Mouse (Mus musculus) olfactory bulb, adult 2 months (tissue): ENCODE results near the gene Clec4e.
"Not testable (repeated sequence)": the region's sequence is repeated elsewhere in the genome, so short reads cannot be mapped to it uniquely, and the experiment has no call there.

Source experiments
- CTCF ChIP-seq: fragments of 200-500 bp; IDR thresholded peaks from 2 replicates; pipeline ENCODE4 v1.5.1; 2012; ENCODE audit warnings: low read depth, mild to moderate bottlenecking, low read length, moderate library complexity; ENCODE audit not compliant: insufficient read depth
- POLR2A ChIP-seq: fragments of 200-500 bp; IDR thresholded peaks from 2 replicates; pipeline ENCODE4 v1.6.1; 2012; ENCODE audit warnings: mild to moderate bottlenecking, low read depth, low read length, moderate library complexity; ENCODE audit not compliant: insufficient read depth

DNA sequence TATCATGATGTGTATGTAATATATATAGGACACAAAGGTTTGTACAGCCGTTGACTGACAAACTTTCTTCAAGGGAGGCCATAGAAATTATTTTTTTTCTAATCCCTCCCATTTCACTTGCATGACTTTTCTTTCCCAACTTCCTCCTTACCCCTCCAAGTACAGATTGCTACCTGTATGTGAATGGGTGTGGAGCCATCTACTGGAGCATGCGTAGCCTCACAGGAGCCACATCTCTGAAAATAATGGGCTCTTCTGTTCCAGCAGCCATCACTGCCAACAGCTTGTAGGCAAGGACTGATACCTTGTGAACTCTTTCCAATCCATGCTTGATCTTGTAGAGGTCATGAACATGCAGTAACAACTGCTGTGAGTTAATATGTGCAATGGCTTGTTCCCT, 40.8 kb downstream of the Clec4e start:
- TF ChIP-seq CTCF, POLR2A: not testable (repeated sequence)
